Mouse (Mus musculus) erythroid progenitor cell, adult 5-6 weeks (primary cell): ENCODE results near the gene Lrsam1. TPM values are rescaled to one million over a fixed set of nuclear protein-coding genes. Genes with fewer than 3 reads are reported as not detected.

Experiments used
- ATAC-seq: replicated peaks from 2 replicates; pipeline ENCODE4 v1.8.0; 2016; ENCODE audit warnings: moderate number of reproducible peaks, mild to moderate bottlenecking, moderate TSS enrichment, inconsistent platforms; ENCODE audit not compliant: poor library complexity, low FRiP score, severe bottlenecking
- total RNA-seq, 2 experiments: library from RNA; stranded (forward) in 1 of 2; stranded (reverse) in 1 of 2; fragments of 150-400 nt in 1 of 2; fragments of 186-747, 209-891 nt in 1 of 2; gene quantifications; 2 replicates each; pipeline versions ENCODE4 v1.2.3 to v1.2.4; 2015 to 2017; ENCODE audit warnings: low replicate concordance in 2 of 2

Lrsam1 gene
- total RNA-seq, 2 experiments from 2014 or later = 0.30 to 3.8 TPM

GRCm38 (mm10) chr2:32875675-32876489, 85.5 kb downstream of the Lrsam1 start, which contains the start of gene Fam129b:
Gene Fam129b, plus strand, starts transcription at chr2:32876114.
- peak; percentile 81 for ATAC-seq

Other genes with a start within 250 kb of the Lrsam1 start
- 17.2 and 33.9 TPM in 2 replicates for gene Cdk9, start 248.5 kb downstream of the Lrsam1 start, total RNA-seq (2015; ENCODE audit: low replicate concordance)
- 26.2 and 29.3 TPM in 2 replicates for gene Cdk9, start 248.5 kb downstream of the Lrsam1 start, total RNA-seq (2017; ENCODE audit: low replicate concordance)
- gene Sh2d3c, start 240.6 kb downstream of the Lrsam1 start, total RNA-seq (2015; ENCODE audit: low replicate concordance) = 8.6 and 10.5 TPM in 2 replicates
- 1.5 and 3.3 TPM in 2 replicates for gene Sh2d3c, start 240.6 kb downstream of the Lrsam1 start, total RNA-seq (2017; ENCODE audit: low replicate concordance)
- not detected in 2 replicates for gene 6330409D20Rik, start 220.6 kb downstream of the Lrsam1 start, total RNA-seq (2015; ENCODE audit: low replicate concordance)
- not detected in 2 replicates for gene 6330409D20Rik, start 220.6 kb downstream of the Lrsam1 start, total RNA-seq (2017; ENCODE audit: low replicate concordance)
- 2.9 and 4.2 TPM in 2 replicates for gene Tor2a, start 204.4 kb downstream of the Lrsam1 start, total RNA-seq (2015; ENCODE audit: low replicate concordance)
- gene Tor2a, start 204.4 kb downstream of the Lrsam1 start, total RNA-seq (2017; ENCODE audit: low replicate concordance) = 0.91 and 4.5 TPM in 2 replicates
- gene Ttc16, start 186.0 kb downstream of the Lrsam1 start, total RNA-seq (2015; ENCODE audit: low replicate concordance) = 1.3 TPM in 1 of 2 replicates, not detected in the other
- gene Ttc16, start 186.0 kb downstream of the Lrsam1 start, total RNA-seq (2017; ENCODE audit: low replicate concordance) = not detected in 2 replicates
- 2.2 TPM in 1 of 2 replicates, not detected in the other for gene Ptrh1, start 185.8 kb downstream of the Lrsam1 start, total RNA-seq (2015; ENCODE audit: low replicate concordance)
- 11.3 TPM in 1 of 2 replicates, not detected in the other for gene Ptrh1, start 185.8 kb downstream of the Lrsam1 start, total RNA-seq (2017; ENCODE audit: low replicate concordance)
- not detected in 2 replicates for gene Cfap157, start 177.2 kb downstream of the Lrsam1 start, total RNA-seq (2015; ENCODE audit: low replicate concordance)
- gene Cfap157, start 177.2 kb downstream of the Lrsam1 start, total RNA-seq (2017; ENCODE audit: low replicate concordance) = not detected in 2 replicates
- gene Stxbp1, start 114.4 kb downstream of the Lrsam1 start, total RNA-seq (2015; ENCODE audit: low replicate concordance) = 0.84 and 1.4 TPM in 2 replicates
- 0.61 and 4.0 TPM in 2 replicates for gene Stxbp1, start 114.4 kb downstream of the Lrsam1 start, total RNA-seq (2017; ENCODE audit: low replicate concordance)
- gene Fam129b, start 85.5 kb downstream of the Lrsam1 start, total RNA-seq (2015; ENCODE audit: low replicate concordance) = 2.2 and 8.8 TPM in 2 replicates
- gene Fam129b, start 85.5 kb downstream of the Lrsam1 start, total RNA-seq (2017; ENCODE audit: low replicate concordance) = 5.0 and 11.5 TPM in 2 replicates
- gene Rpl12, start 55 bp downstream of the Lrsam1 start, total RNA-seq (2015; ENCODE audit: low replicate concordance) = 414 and 420 TPM in 2 replicates
- 266 and 285 TPM in 2 replicates for gene Rpl12, start 55 bp downstream of the Lrsam1 start, total RNA-seq (2017; ENCODE audit: low replicate concordance)
- 1.3 and 2.2 TPM in 2 replicates for gene Slc2a8, start 20.5 kb upstream of the Lrsam1 start, total RNA-seq (2015; ENCODE audit: low replicate concordance)
- 1.0 and 2.0 TPM in 2 replicates for gene Slc2a8, start 20.5 kb upstream of the Lrsam1 start, total RNA-seq (2017; ENCODE audit: low replicate concordance)
- not detected in 2 replicates for gene Garnl3, start 170.0 kb upstream of the Lrsam1 start, total RNA-seq (2015; ENCODE audit: low replicate concordance)
- not detected in 2 replicates for gene Garnl3, start 170.0 kb upstream of the Lrsam1 start, total RNA-seq (2017; ENCODE audit: low replicate concordance)